Mouse (Mus musculus): ENCODE measurements at regions not wholly inside any gene's neighbourhood (a gene's known extent, or its start where the extent isn't known, plus 50 kb on each side); places are given as distances from the start of the nearest gene placed in this dataset.
A peak's percentile ranks its signal among the peaks of the same experiment; 100 is the strongest.

GRCm38 (mm10) chr1:95762244-95762643 lies 94.9 kb upstream of the St8sia4 start:
- 2% methylated on average over 2 of the region's 2 CpGs for WGBS
- DNase-seq, result peak; percentile 7 to 15
- TF ChIP-seq CTCF (IDR thresholded peaks at IDR 0.05; ENCODE audit: borderline replicate concordance, insufficient read depth, low read depth, low read length) (peak; percentile 49; the same call in 1 of the 2 replicates), POLR2A (IDR thresholded peaks at IDR 0.05; ENCODE audit: borderline replicate concordance, insufficient read depth, low read length) (no peak)

GRCm38 (mm10) chr1:95754071-95754915 lies 86.9 kb upstream of the St8sia4 start:
- no peak overlapping the region for H3K27ac ChIP-seq (ENCODE audit: insufficient read depth, low read length)
- TF ChIP-seq POLR2A (IDR thresholded peaks at IDR 0.05; ENCODE audit: borderline replicate concordance, insufficient read depth, low read length), result no peak
- TF ChIP-seq CTCF (IDR thresholded peaks at IDR 0.05; ENCODE audit: borderline replicate concordance, insufficient read depth, low read depth, low read length), result no peak
- no peak for DNase-seq
- no peaks in the 10 kb centered on the region for H3K27me3 ChIP-seq (ENCODE audit: control insufficient read depth, insufficient read depth, low read length)
- H3K4me1 ChIP-seq (ENCODE audit: control insufficient read depth, insufficient read depth, low read length), result no peaks in the 10 kb centered on the region
- 78% methylated on average over 8 of the region's 8 CpGs for WGBS
- no peak overlapping the region for H3K4me3 ChIP-seq (replicated peaks; ENCODE audit: insufficient read depth, low read depth, low read length)

More at GRCm38 (mm10) chr1:95762244-95762643, 94.9 kb upstream of the St8sia4 start:
- Histone ChIP-seq H3K4me3 (replicated peaks; ENCODE audit: insufficient read depth, low read depth, low read length) (no peak overlapping the region), H3K27me3 (ENCODE audit: control insufficient read depth, insufficient read depth, low read length) (no peaks in the 10 kb centered on the region), H3K4me1 (ENCODE audit: control insufficient read depth, insufficient read depth, low read length) (no peaks in the 10 kb centered on the region), H3K27ac (ENCODE audit: insufficient read depth, low read length) (no peak overlapping the region)

- WGBS, result 89% methylated on average over 1 of the region's 1 CpGs
- TF ChIP-seq POLR2A (IDR thresholded peaks at IDR 0.05; ENCODE audit: borderline replicate concordance, insufficient read depth, low read length) (no peak), CTCF (IDR thresholded peaks at IDR 0.05; ENCODE audit: borderline replicate concordance, insufficient read depth, low read depth, low read length) (no peak)
These were observed 86.1 kb upstream of the St8sia4 start for GRCm38 (mm10) chr1:95753517-95753916.

GRCm38 (mm10) chr1:95748940-95749339 lies 81.6 kb upstream of the St8sia4 start:
- TF ChIP-seq POLR2A (IDR thresholded peaks at IDR 0.05; ENCODE audit: borderline replicate concordance, insufficient read depth, low read length) (no peak), CTCF (IDR thresholded peaks at IDR 0.05; ENCODE audit: borderline replicate concordance, insufficient read depth, low read depth, low read length) (no peak)
- Histone ChIP-seq H3K27me3 (ENCODE audit: control insufficient read depth, insufficient read depth, low read length) (no peaks in the 10 kb centered on the region), H3K4me3 (replicated peaks; ENCODE audit: insufficient read depth, low read depth, low read length) (no peak overlapping the region), H3K4me1 (ENCODE audit: control insufficient read depth, insufficient read depth, low read length) (no peaks in the 10 kb centered on the region), H3K27ac (ENCODE audit: insufficient read depth, low read length) (no peak overlapping the region)
- 94% methylated on average over 1 of the region's 1 CpGs for WGBS
- no peak for DNase-seq

More at GRCm38 (mm10) chr1:95753517-95753916, 86.1 kb upstream of the St8sia4 start:
- Histone ChIP-seq H3K27ac (ENCODE audit: insufficient read depth, low read length) (no peak overlapping the region), H3K4me1 (ENCODE audit: control insufficient read depth, insufficient read depth, low read length) (no peaks in the 10 kb centered on the region), H3K4me3 (replicated peaks; ENCODE audit: insufficient read depth, low read depth, low read length) (no peak overlapping the region), H3K27me3 (ENCODE audit: control insufficient read depth, insufficient read depth, low read length) (no peaks in the 10 kb centered on the region)
- no peak for DNase-seq

GRCm38 (mm10) chr1:95747287-95747686 lies 79.9 kb upstream of the St8sia4 start:
- H3K27me3 ChIP-seq (ENCODE audit: control insufficient read depth, insufficient read depth, low read length), result no peaks in the 10 kb centered on the region
- no peak overlapping the region for H3K27ac ChIP-seq (ENCODE audit: insufficient read depth, low read length)
- TF ChIP-seq CTCF (IDR thresholded peaks at IDR 0.05; ENCODE audit: borderline replicate concordance, insufficient read depth, low read depth, low read length) (no peak), POLR2A (IDR thresholded peaks at IDR 0.05; ENCODE audit: borderline replicate concordance, insufficient read depth, low read length) (no peak)
- DNase-seq, result no peak
- no peak overlapping the region for H3K4me3 ChIP-seq (replicated peaks; ENCODE audit: insufficient read depth, low read depth, low read length)
- 77% methylated on average over 2 of the region's 2 CpGs for WGBS
- no peaks in the 10 kb centered on the region for H3K4me1 ChIP-seq (ENCODE audit: control insufficient read depth, insufficient read depth, low read length)

- 52% methylated on average over 2 of the region's 2 CpGs for WGBS
- Histone ChIP-seq H3K27me3 (ENCODE audit: control insufficient read depth, insufficient read depth, low read length) (no peaks in the 10 kb centered on the region), H3K4me1 (ENCODE audit: control insufficient read depth, insufficient read depth, low read length) (no peaks in the 10 kb centered on the region), H3K4me3 (replicated peaks; ENCODE audit: insufficient read depth, low read depth, low read length) (no peak overlapping the region), H3K27ac (ENCODE audit: insufficient read depth, low read length) (no peak overlapping the region)
- TF ChIP-seq CTCF (IDR thresholded peaks at IDR 0.05; ENCODE audit: borderline replicate concordance, insufficient read depth, low read depth, low read length) (no peak), POLR2A (IDR thresholded peaks at IDR 0.05; ENCODE audit: borderline replicate concordance, insufficient read depth, low read length) (no peak)
- DNase-seq, result no peak
These were observed 77.1 kb upstream of the St8sia4 start for GRCm38 (mm10) chr1:95744446-95744845.

- H3K4me3 ChIP-seq (replicated peaks; ENCODE audit: insufficient read depth, low read depth, low read length), result no peak overlapping the region
- H3K27me3 ChIP-seq (ENCODE audit: control insufficient read depth, insufficient read depth, low read length), result no peaks in the 10 kb centered on the region
- H3K4me1 ChIP-seq (ENCODE audit: control insufficient read depth, insufficient read depth, low read length), result no peaks in the 10 kb centered on the region
- 72% methylated on average over 2 of the region's 2 CpGs for WGBS
- TF ChIP-seq CTCF (IDR thresholded peaks at IDR 0.05; ENCODE audit: borderline replicate concordance, insufficient read depth, low read depth, low read length) (no peak), POLR2A (IDR thresholded peaks at IDR 0.05; ENCODE audit: borderline replicate concordance, insufficient read depth, low read length) (no peak)
- no peak for DNase-seq
- H3K27ac ChIP-seq (ENCODE audit: insufficient read depth, low read length), result no peak overlapping the region
These were observed 76.0 kb upstream of the St8sia4 start for GRCm38 (mm10) chr1:95743334-95743733.

GRCm38 (mm10) chr1:95719449-95719848 lies 52.1 kb upstream of the St8sia4 start:
- no peak for TF ChIP-seq POLR2A (IDR thresholded peaks at IDR 0.05; ENCODE audit: borderline replicate concordance, insufficient read depth, low read length)
- TF ChIP-seq CTCF (IDR thresholded peaks at IDR 0.05; ENCODE audit: borderline replicate concordance, insufficient read depth, low read depth, low read length), result no peak
- Histone ChIP-seq H3K4me1 (ENCODE audit: control insufficient read depth, insufficient read depth, low read length) (no peaks in the 10 kb centered on the region), H3K27me3 (ENCODE audit: control insufficient read depth, insufficient read depth, low read length) (no peaks in the 10 kb centered on the region), H3K4me3 (replicated peaks; ENCODE audit: insufficient read depth, low read depth, low read length) (no peak overlapping the region), H3K27ac (ENCODE audit: insufficient read depth, low read length) (no peak overlapping the region)
- 71% methylated on average over 2 of the region's 2 CpGs for WGBS
- DNase-seq, result no peak
